Mouse (Mus musculus) lung, postnatal 36 days (tissue): ENCODE measurements at regions not wholly inside any gene's neighbourhood (a gene's known extent, or its start where the extent isn't known, plus 50 kb on each side); places are given as distances from the start of the nearest gene placed in this dataset.

Experiments used
- DNase-seq: peaks from one replicate; pipeline ENCODE4 v3.0.0; 2022; ENCODE audit warnings: mixed read lengths

DNA sequence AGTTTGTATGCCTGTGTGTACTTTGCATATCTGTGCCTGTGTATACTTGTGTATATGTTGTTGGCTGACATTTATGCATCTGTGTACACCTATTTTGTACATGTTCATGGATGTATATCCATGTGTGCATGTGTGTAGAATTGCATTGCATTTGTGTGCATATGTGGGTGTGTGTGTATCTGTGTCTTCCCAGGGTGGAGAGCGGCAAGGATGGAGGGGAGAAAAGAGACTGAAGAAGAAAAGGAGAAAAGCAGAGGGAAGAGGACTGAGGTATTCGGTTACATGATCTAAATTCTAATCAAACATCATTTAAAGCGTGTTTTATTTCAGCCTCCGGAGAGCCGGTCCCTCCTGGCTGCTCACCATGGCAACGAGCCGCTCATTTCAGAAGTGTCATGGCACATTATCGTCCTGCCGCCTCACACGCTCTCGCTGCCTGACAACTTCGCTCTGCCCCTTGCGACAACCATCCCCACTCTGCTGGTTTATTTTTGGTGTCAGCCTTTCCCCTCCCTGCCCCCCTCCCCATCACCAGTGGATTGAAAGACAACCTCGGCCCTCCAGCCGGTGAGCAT is 58.6 kb downstream of the Mrm1 start:
- DNase-seq = no peak

DNA sequence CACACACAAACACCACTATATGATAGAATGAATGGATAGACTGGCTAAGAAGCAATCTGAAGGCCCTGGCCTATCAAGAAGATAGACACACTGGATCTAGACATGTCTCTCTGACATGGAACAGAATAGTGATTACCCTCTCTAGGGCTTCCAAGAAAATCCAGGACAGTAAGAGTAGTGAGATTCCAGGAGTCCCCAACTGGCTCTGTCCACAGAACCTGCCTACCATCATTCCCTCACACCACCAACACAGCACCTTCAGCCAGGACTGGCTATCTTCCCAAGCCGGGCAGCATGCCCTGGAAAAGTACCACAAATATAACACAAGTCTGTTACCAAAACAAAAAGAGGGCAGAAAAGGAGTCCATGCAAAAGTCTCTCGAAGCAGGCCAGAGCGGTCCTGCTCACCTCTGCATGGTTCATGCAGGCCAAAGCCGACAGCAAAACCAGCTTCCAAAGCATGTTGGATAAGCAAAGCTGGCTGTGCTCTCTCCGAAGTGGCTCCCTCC is 59.8 kb downstream of the Mrm1 start:
- peak; percentile 18 for DNase-seq

DNA sequence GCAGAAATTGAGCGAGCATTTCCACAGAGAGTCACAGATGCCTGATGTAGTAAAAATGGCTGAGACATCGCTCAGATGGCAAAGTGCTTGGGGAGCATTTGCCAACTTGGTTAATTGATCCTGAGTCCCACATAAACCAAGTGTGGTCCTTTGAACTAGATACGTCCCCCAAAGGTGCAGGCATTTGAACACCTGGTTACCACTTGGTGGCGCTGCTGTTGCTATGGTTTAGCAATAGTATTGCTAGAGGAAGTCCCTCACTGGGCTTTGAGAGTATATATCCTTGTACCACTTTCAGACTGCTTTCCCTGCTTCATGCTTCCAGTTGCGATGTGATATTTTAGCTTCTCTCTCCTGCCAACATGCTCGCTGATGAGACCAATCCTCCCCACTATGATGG is 67.3 kb downstream of the Mrm1 start:
- DNase-seq = peak; percentile 8

DNA sequence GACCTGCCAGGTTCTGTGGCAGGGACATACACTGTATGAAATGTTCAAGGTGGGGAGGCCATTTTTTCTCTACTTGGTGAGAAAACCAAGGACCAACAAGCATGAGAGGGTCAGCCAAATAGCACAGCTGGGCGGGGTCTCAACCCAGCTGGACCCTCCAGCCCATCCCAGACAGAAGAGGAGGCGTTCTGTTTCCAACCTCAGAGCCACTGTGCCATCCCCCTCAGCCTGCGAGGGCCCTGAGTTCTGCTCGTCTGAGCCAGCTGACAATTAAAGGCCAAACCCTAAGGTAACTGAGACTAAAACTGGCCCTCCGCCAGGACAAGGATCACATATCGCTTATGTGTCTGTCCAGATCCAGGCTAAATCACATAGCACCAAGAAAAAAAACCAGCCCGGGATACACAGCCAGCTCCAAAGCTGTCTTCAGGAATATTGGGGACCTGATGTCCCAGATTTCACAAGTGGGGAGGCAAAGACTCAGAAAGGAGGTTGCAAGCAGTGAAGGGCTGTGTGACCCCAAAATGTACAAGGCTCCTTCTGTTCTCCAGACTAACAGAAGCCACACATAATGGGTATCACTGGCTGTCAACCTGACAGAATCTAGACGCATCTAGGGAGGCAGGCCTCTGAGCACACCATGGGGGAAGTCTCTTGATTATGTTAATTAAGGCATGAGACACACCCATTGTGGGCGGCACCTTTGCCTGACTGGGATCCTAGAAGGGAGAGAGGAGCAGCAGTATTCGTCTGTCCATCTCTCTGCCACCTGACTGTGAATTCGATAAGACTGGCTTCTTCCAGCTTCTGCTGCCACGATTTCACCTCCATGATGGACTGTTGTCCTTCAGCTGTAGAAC is 69.6 kb downstream of the Mrm1 start:
- no peak for DNase-seq

DNA sequence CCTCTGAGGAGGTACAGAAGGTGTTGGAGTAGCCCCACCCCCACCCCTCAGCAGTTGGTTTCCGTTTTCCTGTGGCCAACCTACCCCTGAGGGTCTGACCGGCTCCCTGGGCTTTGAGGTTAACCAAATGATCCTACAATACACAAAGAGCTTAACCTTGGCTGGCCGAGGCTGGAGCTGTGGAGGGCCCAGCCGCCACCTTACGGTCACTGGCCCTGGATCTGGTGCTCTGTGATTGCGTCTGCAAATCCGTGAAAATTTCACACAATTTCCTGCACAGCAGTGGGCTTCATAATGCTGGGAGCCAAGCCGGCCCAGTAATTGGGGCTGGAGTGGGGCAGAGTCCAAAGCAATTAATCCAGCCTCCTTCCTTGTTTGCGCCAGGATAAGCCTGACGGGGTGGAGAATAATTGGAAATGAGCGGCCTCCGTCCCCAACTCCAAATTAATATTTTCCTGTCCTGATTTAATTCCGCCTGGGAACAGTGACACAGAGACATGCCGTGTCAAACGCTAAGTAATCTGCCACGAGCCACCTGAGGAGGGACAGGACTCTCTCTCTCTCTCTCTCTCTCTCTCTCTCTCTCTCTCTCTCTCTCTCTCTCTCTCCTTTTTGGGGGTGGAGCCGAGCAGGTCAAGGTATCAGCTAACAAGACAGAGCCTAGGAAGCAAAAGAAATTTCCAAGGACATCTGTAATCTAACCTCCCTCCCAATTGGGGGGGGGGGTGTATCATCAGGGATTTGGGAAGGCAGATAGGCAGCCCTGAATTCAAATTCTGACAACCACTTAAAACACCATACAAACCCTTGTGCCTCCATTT is 80.3 kb downstream of the Mrm1 start:
- DNase-seq = no peak

DNA sequence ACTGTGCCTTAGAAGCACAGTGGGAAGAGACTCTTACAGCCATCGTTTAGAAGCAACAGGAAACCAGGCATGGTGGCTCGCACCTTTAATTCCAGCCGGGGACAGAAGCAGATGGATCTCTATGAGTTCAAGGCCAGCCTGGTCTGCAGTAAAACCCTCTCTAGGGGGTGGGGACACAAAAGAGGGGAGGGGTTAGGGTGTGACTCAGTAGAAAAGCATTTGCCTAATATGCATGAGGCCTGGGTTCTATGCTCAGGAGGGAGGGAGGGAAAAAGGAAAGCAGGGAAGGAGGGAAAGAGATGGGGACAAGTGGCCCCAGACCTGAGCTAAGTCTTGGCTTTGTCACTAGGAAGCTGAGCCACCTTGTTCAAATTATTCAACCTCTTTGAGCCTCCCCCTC is 81.2 kb downstream of the Mrm1 start:
- no peak for DNase-seq

DNA sequence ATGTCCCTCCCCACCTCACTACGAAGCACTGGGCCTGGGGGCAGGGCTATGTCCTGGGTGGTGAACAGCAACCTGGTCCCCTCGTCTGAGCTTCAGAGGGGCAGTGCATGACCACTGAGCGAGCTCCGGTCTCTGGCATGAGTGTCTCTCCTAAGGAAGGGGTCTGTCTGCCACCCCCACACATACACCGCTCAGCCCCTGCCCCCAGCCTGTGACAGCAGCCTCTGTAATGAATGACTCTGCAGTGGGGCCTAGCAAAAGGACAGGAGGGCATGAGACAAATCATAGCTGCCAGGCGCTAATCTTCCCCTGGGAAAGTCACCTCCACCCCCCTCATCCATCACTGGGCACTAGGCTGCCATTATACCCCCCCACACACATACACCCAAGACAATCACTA is 87.4 kb downstream of the Mrm1 start:
- no peak for DNase-seq

DNA sequence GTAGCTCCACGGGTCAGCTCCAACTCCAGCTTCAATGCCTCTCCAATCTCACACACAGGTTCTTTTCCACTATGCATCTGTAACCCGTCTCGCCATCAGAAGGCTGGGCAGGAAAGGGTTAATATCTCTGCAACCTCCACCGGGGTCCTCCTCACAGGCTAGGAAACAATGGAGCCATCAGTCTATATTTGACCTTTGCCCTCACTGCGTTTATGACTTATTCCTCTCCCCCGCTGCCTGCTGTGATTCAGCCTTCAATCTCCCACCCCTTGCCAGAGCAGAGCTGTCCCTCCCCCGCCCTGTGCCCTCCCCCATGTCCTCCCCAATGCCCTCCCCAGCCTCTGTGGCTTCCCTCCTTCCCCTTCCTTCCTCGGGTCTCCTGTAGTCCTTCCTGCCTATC is 89.1 kb downstream of the Mrm1 start:
- DNase-seq = no peak

DNA sequence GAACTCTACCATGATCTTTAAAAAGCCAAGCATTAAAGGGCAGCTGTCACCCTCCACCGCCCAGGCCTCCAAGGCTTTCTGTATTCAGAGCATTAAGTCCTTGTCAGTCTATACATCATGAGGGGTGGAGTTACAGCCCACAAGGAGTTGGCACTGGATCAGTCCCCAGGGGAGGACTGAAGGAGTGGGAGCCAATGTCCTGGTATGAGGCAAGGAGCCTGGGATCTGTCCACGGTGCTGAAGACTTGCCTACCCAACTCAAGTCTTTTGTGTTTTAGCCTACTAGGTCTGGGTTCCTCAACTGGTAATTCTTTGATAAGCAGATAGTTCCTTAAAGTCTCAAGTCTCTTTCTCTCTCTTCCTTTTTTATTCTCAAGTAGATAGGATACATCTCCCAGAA is 90.1 kb downstream of the Mrm1 start:
- DNase-seq = peak; percentile 35

DNA sequence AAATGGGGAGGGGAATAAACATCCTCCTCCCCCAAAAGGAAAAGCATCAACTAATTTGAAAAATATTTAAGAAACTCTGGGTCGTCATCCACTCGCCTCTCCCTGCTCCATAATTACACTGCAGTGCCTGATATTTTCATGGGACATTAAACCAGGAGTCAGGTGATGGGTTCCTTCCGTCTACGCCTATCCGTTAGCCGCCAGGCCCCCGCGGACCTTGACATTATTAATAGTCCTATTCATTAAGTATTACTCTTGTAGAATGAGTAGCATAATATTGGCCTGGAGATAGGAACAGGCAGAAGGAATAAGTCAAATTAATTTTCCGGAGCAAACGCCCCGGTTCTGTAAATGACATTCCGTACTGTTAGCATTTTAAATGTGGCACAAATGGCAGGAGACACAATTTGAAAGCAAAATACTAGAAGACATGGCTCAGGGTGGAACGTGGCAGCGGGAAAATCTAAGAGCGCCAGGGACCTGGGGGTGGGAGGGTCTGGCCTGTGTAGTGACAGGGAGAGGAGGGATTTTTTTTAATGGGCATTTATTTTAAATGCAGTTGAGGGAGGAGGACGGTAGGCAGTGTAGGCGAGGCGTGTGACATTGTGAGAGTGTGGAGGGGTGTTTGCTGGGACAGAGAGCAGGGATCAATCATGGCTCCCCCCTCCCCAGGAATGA is 93.2 kb downstream of the Mrm1 start:
- DNase-seq = no peak

DNA sequence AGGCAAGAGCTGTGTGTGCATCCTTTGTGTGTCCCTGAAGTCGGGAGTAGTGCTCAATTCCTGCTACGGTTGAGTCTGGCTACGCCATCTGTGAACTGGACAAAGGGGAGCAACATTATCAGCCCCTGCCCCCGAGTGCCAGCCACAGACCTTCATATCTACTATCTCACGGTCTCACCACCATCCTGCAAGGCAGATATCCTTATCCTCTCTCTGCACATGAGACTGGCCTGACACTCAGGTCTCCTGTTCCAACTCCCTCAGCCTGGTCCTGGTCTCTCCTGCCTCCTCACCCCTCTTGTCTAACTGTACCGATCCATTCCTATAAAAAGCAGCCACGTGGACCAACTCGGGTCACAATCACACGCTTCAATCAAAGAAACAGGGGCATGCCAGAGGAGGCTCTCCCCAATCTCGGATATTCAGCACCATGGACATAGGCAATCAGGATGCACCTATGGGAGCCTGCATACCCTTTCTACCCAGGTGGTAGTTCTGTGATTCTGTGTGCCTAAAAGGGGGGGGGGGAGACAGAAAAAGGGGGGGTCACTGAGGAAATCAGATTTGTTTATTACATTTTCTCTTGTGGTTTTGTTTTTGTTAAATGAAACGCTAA is 94.0 kb downstream of the Mrm1 start:
- DNase-seq = no peak

DNA sequence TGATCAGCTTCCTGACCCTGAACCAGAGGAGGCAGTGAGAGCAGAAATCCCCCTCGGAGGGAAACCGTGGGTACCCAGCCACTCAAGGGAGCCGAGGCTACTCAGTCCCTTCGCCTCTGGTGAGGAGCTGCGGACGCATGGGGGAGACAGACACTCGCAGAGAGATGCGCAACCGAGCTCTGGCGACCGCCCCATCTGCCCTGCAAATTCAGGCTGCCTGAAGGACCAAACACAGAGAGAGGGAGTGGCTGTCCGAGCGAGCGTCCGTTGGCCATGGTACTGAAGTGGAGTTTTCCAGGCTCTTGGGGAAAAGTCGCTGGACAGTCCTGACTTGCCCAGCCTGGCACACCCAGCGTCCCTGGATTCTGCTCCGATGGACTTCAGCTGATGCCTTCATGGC is 95.2 kb downstream of the Mrm1 start:
- no peak for DNase-seq

DNA sequence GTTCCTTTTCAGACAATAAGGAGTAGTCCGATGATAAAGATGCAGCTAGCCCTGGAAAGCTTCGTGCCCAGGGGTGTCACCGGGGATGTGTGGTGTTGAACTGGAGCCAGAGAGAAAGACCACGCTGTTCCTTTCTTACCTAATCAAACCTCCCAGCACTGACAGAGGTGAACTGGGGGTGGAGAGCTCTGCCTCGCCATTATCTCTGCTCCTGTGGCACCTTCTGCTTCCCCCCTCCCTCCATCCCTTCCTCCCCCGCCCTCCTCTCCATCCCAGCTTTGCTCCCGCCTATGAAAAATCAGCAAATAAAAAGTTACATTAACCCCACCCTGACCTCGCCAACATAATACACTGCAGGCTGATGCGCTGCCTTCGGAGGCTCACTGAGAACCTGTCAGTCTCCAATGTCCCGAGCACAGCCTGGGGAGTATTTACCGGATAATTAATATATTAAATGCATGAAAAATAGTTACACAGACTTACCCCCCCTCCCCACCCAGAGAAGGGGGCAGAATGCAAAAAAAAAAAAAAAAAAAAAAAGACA is 96.6 kb downstream of the Mrm1 start:
- DNase-seq = no peak

DNA sequence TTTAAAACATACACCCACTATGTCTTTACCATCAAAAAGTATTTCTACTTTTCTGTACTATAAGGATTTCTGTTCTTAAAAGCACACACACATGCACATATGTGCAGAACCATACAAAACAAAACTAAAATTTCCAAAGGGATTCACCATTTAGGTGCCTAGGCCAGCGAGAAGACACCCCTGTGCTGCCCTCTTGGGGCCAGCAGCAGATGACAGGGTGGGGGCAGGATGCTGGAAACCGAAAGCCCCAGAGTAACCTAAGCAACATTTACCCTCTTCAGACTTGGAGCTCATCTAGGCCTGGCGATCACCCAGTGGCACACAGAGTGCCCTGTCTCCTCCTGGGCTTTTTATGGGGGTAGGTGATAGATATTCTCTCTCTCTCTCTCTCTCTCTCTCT is 97.3 kb downstream of the Mrm1 start:
- DNase-seq = no peak

DNA sequence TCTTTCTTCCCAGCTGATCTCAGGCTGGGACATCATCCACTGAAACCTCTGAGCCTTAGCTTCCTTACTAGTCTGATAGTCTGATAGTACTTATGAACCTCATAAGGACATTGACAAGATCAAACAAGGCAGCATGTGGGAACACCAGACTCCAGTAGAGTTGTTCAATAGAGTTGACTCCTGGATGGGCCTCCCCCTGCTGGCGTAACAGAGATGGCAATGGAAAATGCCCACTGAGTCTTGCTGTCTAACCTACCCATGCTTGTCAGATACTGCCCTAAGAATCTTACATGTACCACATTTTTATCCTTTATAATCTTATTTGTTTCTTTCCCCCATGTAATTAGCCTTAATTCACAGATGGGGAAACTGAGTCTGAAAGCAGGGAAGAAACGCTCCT is 98.2 kb downstream of the Mrm1 start:
- no peak for DNase-seq

DNA sequence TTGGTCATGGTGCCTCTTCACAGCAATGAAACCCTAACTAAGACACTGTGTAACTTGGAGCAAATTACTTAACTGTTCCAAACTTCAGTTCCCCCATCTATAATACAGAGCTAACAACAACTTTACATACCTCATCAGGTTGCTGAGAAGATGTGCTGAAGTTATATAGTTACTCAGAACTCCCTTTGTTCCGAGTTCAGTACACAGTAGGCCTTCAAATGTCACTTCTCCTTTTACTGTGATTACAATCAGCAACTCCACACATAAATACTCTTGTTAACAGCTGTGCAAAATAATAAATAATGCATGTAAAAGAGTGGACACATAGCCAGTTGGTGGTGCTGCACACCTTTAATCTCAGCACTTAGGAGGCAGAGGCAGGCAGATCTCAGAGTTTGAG is 99.5 kb downstream of the Mrm1 start:
- no peak for DNase-seq

DNA sequence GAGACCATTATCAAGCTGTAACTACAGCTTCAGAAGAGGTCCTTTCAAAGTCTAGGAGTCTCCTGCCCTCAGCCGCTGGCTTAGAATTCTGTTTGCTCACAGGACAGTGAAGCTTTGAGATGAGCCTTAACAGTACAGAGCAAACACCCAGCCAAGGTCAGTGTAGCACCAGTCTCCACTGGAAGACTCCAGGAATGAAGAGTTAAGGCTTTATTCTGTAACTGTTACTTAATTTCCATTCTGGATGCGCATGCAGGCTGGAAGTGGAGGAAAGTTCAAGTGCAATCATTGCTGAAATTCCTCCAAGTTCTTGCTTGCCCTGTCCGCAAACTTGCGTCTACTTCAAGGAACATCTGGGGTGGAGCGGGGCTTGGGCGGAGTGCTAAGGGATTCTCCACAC is 106.6 kb downstream of the Mrm1 start:
- DNase-seq = no peak

DNA sequence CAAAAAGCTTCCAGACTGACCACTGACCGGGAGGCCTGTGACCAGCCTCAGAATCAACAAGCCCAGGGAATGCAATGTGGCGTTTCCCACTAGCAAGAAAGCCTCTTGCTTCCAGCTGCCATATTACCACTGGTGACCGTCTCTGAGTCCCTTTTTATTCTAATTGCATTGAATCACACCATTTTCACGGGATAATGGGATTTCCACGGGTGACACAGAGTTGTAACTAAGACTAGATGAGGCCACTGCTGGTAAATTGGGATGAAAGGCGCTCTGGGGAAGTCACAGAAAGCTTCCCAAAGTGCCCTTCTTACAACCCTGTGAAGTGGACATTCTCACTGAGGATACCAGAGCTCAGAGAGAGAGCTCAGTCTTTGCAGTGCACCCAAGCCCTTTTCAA is 107.4 kb downstream of the Mrm1 start:
- DNase-seq = no peak

DNA sequence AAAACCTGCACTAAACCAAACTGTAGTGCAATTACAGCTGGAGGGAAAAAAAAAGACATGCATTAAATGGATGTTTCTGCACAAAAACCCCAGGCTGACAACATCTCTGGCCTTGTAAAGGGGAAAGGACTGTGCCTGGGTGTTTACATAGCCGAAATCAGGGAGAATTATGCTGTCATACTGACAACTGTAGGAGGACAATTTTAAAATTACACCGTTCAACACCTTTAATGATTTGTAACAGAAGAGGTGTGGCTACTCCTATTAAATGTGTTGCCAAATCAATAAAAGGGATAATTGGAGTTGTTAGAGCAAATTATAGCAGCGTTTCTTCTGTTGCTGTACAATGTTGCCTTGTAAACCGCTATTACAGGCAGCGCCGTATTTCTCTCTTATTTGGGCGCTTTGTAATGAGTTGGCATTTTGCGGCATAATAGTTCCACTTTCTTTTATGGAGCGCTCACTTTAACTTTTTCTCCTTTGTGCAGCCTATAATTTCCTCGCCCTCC is 111.0 kb downstream of the Mrm1 start:
- no peak for DNase-seq

DNA sequence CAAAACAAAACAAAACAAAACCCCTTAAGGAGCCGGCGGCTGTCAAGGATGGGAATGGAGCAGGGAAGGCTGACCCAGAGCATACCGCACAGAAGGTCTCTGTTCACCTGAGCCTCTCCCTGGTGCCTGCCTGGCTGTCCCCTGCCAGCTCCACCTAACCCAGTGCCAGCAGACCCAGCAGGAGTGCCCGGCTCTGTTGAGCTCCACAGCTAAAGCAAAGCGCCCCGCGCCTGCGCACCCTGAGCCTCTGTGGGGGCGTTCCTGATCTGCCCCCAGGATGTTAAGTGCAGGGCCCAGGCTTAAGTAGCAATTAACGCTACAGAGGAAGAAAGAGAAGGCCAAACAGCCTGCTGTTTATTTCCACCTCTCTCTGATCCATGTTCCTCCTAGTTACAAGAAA is 111.5 kb downstream of the Mrm1 start:
- no peak for DNase-seq

DNA sequence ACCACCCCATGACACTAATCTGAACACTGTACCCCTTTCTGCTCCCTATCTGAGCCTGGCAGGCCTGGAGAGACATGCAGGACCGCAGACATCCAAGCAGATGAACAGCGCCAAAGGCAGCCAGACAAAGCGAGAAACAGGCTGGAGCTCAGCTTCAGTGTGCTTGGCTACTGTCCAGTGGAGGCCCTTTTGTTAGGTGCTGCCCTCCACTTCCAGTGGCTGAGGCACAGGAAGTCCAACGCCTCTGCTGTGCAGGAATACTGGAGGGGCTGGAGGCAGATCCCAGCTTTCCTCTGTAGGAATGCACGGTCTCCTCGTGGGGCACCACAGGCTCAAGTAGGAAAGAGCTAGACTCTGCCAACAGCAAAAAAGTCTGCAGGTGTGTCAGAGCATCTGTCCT is 112.6 kb downstream of the Mrm1 start:
- no peak for DNase-seq
